Mouse (Mus musculus) right cerebral cortex, adult 18-20 months (tissue): ENCODE measurements around the gene Galnt10.
"Not testable (repeated sequence)": the region's sequence is repeated elsewhere in the genome, so short reads cannot be mapped to it uniquely, and the experiment has no call there.

Source experiments
- DNase-seq: peaks from one replicate; pipeline ENCODE4 v3.0.0; 2022; ENCODE audit warnings: mixed read lengths

The Galnt10 gene

GRCm38 (mm10) chr11:57800266-57800951 lies 155.2 kb downstream of the Galnt10 start:
- no peak for DNase-seq

GRCm38 (mm10) chr11:57800971-57801765 lies 155.9 kb downstream of the Galnt10 start, which contains the start of gene Sap30l:
Gene Sap30l (plus strand): TSS chr11:57801637.
- peak; percentile 97 for DNase-seq

- DNase-seq, result peak; percentile 42
Measured at GRCm38 (mm10) chr11:57801766-57802510, 156.7 kb downstream of the Galnt10 start.

GRCm38 (mm10) chr11:57802511-57802870 lies 157.2 kb downstream of the Galnt10 start:
- DNase-seq, result no peak

- DNase-seq, result no peak
Measured at GRCm38 (mm10) chr11:57805047-57805446, 159.8 kb downstream of the Galnt10 start.

GRCm38 (mm10) chr11:57809017-57809731 lies 163.9 kb downstream of the Galnt10 start:
- no peak for DNase-seq

- DNase-seq, result no peak
Measured at GRCm38 (mm10) chr11:57809732-57810098, 164.5 kb downstream of the Galnt10 start.

- no peak for DNase-seq
Measured at GRCm38 (mm10) chr11:57811006-57811405, 165.8 kb downstream of the Galnt10 start.

- DNase-seq, result no peak
Measured at GRCm38 (mm10) chr11:57812212-57812611, 167.0 kb downstream of the Galnt10 start.

- no peak for DNase-seq
Measured at GRCm38 (mm10) chr11:57813641-57814040, 168.4 kb downstream of the Galnt10 start.

GRCm38 (mm10) chr11:57818189-57818588 lies 172.9 kb downstream of the Galnt10 start:
- DNase-seq, result no peak

GRCm38 (mm10) chr11:57819999-57820581 lies 174.8 kb downstream of the Galnt10 start:
- DNase-seq, result peak; percentile 59

- DNase-seq, result not testable (repeated sequence)
Measured at GRCm38 (mm10) chr11:57823159-57823558, 177.9 kb downstream of the Galnt10 start.

GRCm38 (mm10) chr11:57823714-57824113 lies 178.5 kb downstream of the Galnt10 start:
- no peak for DNase-seq

GRCm38 (mm10) chr11:57825234-57825633 lies 180.0 kb downstream of the Galnt10 start:
- not testable (repeated sequence) for DNase-seq

- no peak for DNase-seq
Measured at GRCm38 (mm10) chr11:57827048-57827914, 182.0 kb downstream of the Galnt10 start.

- no peak for DNase-seq
Measured at GRCm38 (mm10) chr11:57827915-57828545, 182.8 kb downstream of the Galnt10 start.

- DNase-seq, result no peak
Measured at GRCm38 (mm10) chr11:57828955-57829870, 184.0 kb downstream of the Galnt10 start.

- DNase-seq, result no peak
Measured at GRCm38 (mm10) chr11:57829871-57830775, 184.9 kb downstream of the Galnt10 start.
